Mouse (Mus musculus) 3134 (cell line): ENCODE measurements around the gene M6pr.
A peak's percentile ranks its signal among the peaks of the same experiment; 100 is the strongest.

ENCODE experiments used
- DNase-seq: peaks from one replicate; pipeline ENCODE4 v3.0.0-alpha.2; 2011; ENCODE audit warnings: low spot score; ENCODE audit not compliant: insufficient read length; ENCODE audit errors: extremely low read depth

The M6pr gene

GRCm38 (mm10) chr6:122308505-122309393 is at the start of gene M6pr:
M6pr (plus strand) TSS chr6:122308720.
- DNase-seq, result peak; percentile 98

- no peak for DNase-seq
These were observed 46.0 kb upstream of the M6pr start for GRCm38 (mm10) chr6:122262543-122262942.

- no peak for DNase-seq
These were observed 40.0 kb upstream of the M6pr start for GRCm38 (mm10) chr6:122268561-122268960.

- DNase-seq, result no peak
These were observed 39.4 kb upstream of the M6pr start for GRCm38 (mm10) chr6:122269170-122269569.

GRCm38 (mm10) chr6:122270152-122270551 is 38.4 kb upstream of the M6pr start:
- DNase-seq, result no peak

GRCm38 (mm10) chr6:122274546-122274945 is 34.0 kb upstream of the M6pr start:
- DNase-seq, result no peak

- no peak for DNase-seq
These were observed 32.0 kb upstream of the M6pr start for GRCm38 (mm10) chr6:122276565-122276964.

- no peak for DNase-seq
These were observed 25.7 kb upstream of the M6pr start, which contains the start of gene Klrg1 for GRCm38 (mm10) chr6:122282782-122283181. Klrg1 (minus strand) TSS chr6:122282882.

- no peak for DNase-seq
These were observed 25.1 kb upstream of the M6pr start for GRCm38 (mm10) chr6:122283429-122283828.

- DNase-seq, result no peak
These were observed 24.2 kb upstream of the M6pr start for GRCm38 (mm10) chr6:122284304-122284703.

- no peak for DNase-seq
These were observed 23.7 kb upstream of the M6pr start for GRCm38 (mm10) chr6:122284823-122285222.

GRCm38 (mm10) chr6:122288263-122288662 is 20.3 kb upstream of the M6pr start:
- DNase-seq, result no peak

- no peak for DNase-seq
These were observed 19.2 kb upstream of the M6pr start for GRCm38 (mm10) chr6:122289313-122289712.

- DNase-seq, result no peak
These were observed 18.3 kb upstream of the M6pr start for GRCm38 (mm10) chr6:122290253-122290652.

- DNase-seq, result no peak
These were observed 17.3 kb upstream of the M6pr start for GRCm38 (mm10) chr6:122291264-122291663.

- DNase-seq, result no peak
These were observed 16.8 kb upstream of the M6pr start for GRCm38 (mm10) chr6:122291735-122292134.

- DNase-seq, result no peak
These were observed 16.3 kb upstream of the M6pr start for GRCm38 (mm10) chr6:122292184-122292583.

- DNase-seq, result no peak
These were observed 15.4 kb upstream of the M6pr start for GRCm38 (mm10) chr6:122293121-122293520.

GRCm38 (mm10) chr6:122293796-122294195 is 14.7 kb upstream of the M6pr start:
- DNase-seq, result no peak

- no peak for DNase-seq
These were observed 14.2 kb upstream of the M6pr start for GRCm38 (mm10) chr6:122294290-122294689.

GRCm38 (mm10) chr6:122295242-122295641 is 13.3 kb upstream of the M6pr start:
- DNase-seq, result no peak

GRCm38 (mm10) chr6:122296918-122297278 is 11.6 kb upstream of the M6pr start:
- no peak for DNase-seq
